Mouse (Mus musculus): ENCODE measurements at regions not wholly inside any gene's neighbourhood (a gene's known extent, or its start where the extent isn't known, plus 50 kb on each side); places are given as distances from the start of the nearest gene placed in this dataset.

DNA sequence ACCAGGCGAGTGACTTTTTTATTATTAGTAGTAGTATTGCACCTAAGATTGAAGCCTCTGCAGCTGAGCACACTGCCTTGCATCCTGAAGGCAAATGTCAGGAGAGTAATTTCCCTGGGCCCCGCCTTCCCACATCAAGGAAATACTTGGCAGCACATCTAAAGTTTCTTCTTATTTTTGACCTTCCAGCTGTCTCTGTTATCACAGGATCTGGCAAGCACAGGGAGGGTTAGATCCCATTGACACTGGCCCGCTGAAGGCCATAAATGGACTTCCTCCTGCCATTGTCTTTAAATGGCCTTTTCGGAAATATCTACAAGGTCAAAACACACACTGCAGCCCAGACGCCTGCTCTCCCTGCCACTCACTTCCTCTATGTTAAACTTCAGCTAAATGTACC, 238.6 kb upstream of the A1bg start:
- Histone ChIP-seq H3K27me3 (ENCODE audit: control insufficient read depth, insufficient read depth, insufficient read length) (no peaks in the 10 kb centered on the region), H3K4me2 (ENCODE audit: low read depth) (no peak overlapping the region), H3ac (ENCODE audit: control insufficient read depth, insufficient read length) (no peak overlapping the region), H3K36me3 (ENCODE audit: control insufficient read depth, insufficient read depth) (no peaks in the 10 kb centered on the region), H3K79me2 (ENCODE audit: control insufficient read depth, insufficient read depth) (no peaks in the 10 kb centered on the region), H3K4me3 (no peak overlapping the region)
- TF ChIP-seq SRF (IDR thresholded peaks at IDR 0.05; ENCODE audit: control insufficient read depth, insufficient read length, low read depth) (peak; percentile 88), POLR2AphosphoS2 (IDR thresholded peaks at IDR 0.05; ENCODE audit: insufficient read length, low read depth) (no peak), MAX (IDR thresholded peaks at IDR 0.05; ENCODE audit: low read depth) (no peak), CEBPB (IDR thresholded peaks at IDR 0.05; ENCODE audit: insufficient read depth, poor library complexity, severe bottlenecking) (peak; percentile 24; the same call in 1 of the 2 replicates), E2F4 (IDR thresholded peaks at IDR 0.05; ENCODE audit: insufficient read depth) (no peak), MYOG (IDR thresholded peaks at IDR 0.05; ENCODE audit: control insufficient read depth in 1 of 3, insufficient read depth in 1 of 3, insufficient read length in 2 of 3, low read depth in 2 of 3) (peak in 2 of 3 experiments; percentile 29 to 93), TCF12 (IDR thresholded peaks at IDR 0.05; ENCODE audit: insufficient read depth, poor library complexity, severe bottlenecking) (peak; percentile 54), MYOD1 (IDR thresholded peaks at IDR 0.05; ENCODE audit: control insufficient read depth in 1 of 3, insufficient read length in 2 of 3, low read depth in 2 of 3) (peak; percentile 9 to 54 (median 42)), POLR2A (IDR thresholded peaks at IDR 0.05; ENCODE audit: insufficient read length, low read depth) (no peak), TCF3 (IDR thresholded peaks at IDR 0.05; ENCODE audit: insufficient read length, low read depth) (no peak)

DNA sequence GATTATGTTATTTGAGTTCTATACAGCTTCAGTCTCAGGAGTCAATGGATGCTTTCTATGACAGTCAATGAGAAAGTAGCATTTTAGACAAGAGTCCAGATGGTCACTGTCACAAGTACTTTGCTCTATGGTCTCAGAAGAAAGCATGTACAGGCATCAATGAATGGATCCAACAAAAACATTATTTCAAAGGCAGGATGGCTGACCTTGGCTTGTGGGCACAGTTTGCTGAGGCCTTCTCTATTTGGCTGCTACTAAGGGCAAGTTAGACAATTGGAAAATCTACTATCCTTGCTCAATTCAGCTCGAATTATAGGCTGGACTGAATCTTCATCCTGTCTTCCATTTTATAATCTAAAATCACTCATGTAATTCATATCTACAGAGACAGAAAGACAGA, 237.9 kb upstream of the A1bg start:
- Histone ChIP-seq H3K36me3 (ENCODE audit: control insufficient read depth, insufficient read depth) (no peaks in the 10 kb centered on the region), H3K4me3 (no peak overlapping the region), H3ac (ENCODE audit: control insufficient read depth, insufficient read length) (no peak overlapping the region), H3K27me3 (ENCODE audit: control insufficient read depth, insufficient read depth, insufficient read length) (no peaks in the 10 kb centered on the region), H3K79me2 (ENCODE audit: control insufficient read depth, insufficient read depth) (no peaks in the 10 kb centered on the region), H3K4me2 (ENCODE audit: low read depth) (peak overlapping the region; percentile 4)
- TF ChIP-seq TCF3 (IDR thresholded peaks at IDR 0.05; ENCODE audit: insufficient read length, low read depth) (no peak), USF1 (IDR thresholded peaks at IDR 0.05; ENCODE audit: low read depth) (no peak), MYOD1 (IDR thresholded peaks at IDR 0.05; ENCODE audit: control insufficient read depth in 1 of 3, insufficient read length in 2 of 3, low read depth in 2 of 3) (no peak), TCF12 (IDR thresholded peaks at IDR 0.05; ENCODE audit: insufficient read depth, poor library complexity, severe bottlenecking) (no peak), POLR2A (IDR thresholded peaks at IDR 0.05; ENCODE audit: insufficient read length, low read depth) (no peak), POLR2AphosphoS2 (IDR thresholded peaks at IDR 0.05; ENCODE audit: insufficient read length, low read depth) (no peak), REST (IDR thresholded peaks at IDR 0.05; ENCODE audit: insufficient read depth, insufficient read length) (no peak)

DNA sequence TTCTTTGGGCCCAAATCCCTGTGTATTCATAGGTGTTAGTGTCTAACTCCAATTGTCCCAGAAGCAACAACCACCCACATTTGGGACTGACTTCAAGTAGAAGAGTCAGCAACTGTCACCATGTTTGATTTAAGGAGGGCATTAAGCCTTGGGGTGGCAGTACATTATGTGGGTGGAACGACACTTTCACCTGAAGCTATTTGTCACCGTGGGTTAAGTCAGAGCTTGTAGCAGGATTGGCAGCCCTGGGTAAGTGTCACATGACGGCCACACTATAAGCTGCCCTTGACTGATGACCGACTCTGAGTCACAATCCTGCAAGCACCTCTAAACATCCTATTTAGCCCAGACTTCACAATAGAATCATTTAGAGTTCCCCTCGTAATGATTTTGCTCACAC, 236.7 kb upstream of the A1bg start:
- Histone ChIP-seq H3K4me3 (no peak overlapping the region), H3ac (ENCODE audit: control insufficient read depth, insufficient read length) (no peak overlapping the region), H3K27me3 (ENCODE audit: control insufficient read depth, insufficient read depth, insufficient read length) (no peaks in the 10 kb centered on the region), H3K79me2 (ENCODE audit: control insufficient read depth, insufficient read depth) (no peaks in the 10 kb centered on the region), H3K36me3 (ENCODE audit: control insufficient read depth, insufficient read depth) (no peaks in the 10 kb centered on the region), H3K4me2 (ENCODE audit: low read depth) (peak overlapping the region; percentile 1)
- TF ChIP-seq USF1 (IDR thresholded peaks at IDR 0.05; ENCODE audit: low read depth) (peak; percentile 66), MYOG (IDR thresholded peaks at IDR 0.05; ENCODE audit: control insufficient read depth in 1 of 3, insufficient read depth in 1 of 3, insufficient read length in 2 of 3, low read depth in 2 of 3) (no peak)

DNA sequence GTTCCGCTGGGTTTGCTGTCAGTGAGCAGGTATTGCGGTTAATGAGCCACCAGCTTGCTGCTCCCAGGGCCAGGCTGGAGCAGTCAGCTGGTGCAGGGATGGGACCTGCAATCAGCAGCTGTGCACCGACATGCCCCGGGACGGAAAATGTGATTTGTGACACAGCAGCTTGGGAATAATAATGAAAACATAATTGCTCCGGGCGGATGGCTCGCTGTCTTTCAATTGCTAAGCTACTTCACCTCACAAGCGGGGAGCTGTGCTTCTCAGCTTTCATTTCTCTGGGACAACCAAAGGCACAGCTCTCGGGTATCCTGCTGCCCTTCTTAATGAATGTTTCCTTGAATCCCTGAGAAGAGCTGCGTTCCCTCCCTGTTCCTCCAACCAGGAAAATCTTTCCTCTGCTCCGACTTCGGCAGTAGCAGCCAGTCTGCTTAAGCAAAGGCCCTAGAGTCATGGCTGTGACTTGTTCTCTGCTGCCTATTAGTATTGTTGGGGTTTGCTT, 235.3 kb upstream of the A1bg start:
- peak overlapping the region; percentile 24 for H3K4me3 ChIP-seq
- H3ac ChIP-seq (ENCODE audit: control insufficient read depth, insufficient read length): no peak overlapping the region
- TF ChIP-seq TCF3 (IDR thresholded peaks at IDR 0.05; ENCODE audit: insufficient read length, low read depth) (peak; percentile 81), POLR2AphosphoS2 (IDR thresholded peaks at IDR 0.05; ENCODE audit: insufficient read length, low read depth) (no peak), E2F4 (IDR thresholded peaks at IDR 0.05; ENCODE audit: insufficient read depth) (no peak), SRF (IDR thresholded peaks at IDR 0.05; ENCODE audit: control insufficient read depth, insufficient read length, low read depth) (no peak), MYOD1 (IDR thresholded peaks at IDR 0.05; ENCODE audit: control insufficient read depth in 1 of 3, insufficient read length in 2 of 3, low read depth in 2 of 3) (peak; percentile 72 to 96 (median 89)), MAX (IDR thresholded peaks at IDR 0.05; ENCODE audit: low read depth) (no peak), USF1 (IDR thresholded peaks at IDR 0.05; ENCODE audit: low read depth) (no peak), POLR2A (IDR thresholded peaks at IDR 0.05; ENCODE audit: insufficient read length, low read depth) (peak; percentile 36), REST (IDR thresholded peaks at IDR 0.05; ENCODE audit: insufficient read depth, insufficient read length) (no peak), CEBPB (IDR thresholded peaks at IDR 0.05; ENCODE audit: insufficient read depth, poor library complexity, severe bottlenecking) (no peak), MYOG (IDR thresholded peaks at IDR 0.05; ENCODE audit: control insufficient read depth in 1 of 3, insufficient read depth in 1 of 3, insufficient read length in 2 of 3, low read depth in 2 of 3) (peak; percentile 92 to 97 (median 96)), TCF12 (IDR thresholded peaks at IDR 0.05; ENCODE audit: insufficient read depth, poor library complexity, severe bottlenecking) (peak; percentile 80)
- H3K79me2 ChIP-seq (ENCODE audit: control insufficient read depth, insufficient read depth): no peaks in the 10 kb centered on the region
- no peaks in the 10 kb centered on the region for H3K27me3 ChIP-seq (ENCODE audit: control insufficient read depth, insufficient read depth, insufficient read length)
- H3K36me3 ChIP-seq (ENCODE audit: control insufficient read depth, insufficient read depth): no peaks in the 10 kb centered on the region
- peak overlapping the region; percentile 89 for H3K4me2 ChIP-seq (ENCODE audit: low read depth)

DNA sequence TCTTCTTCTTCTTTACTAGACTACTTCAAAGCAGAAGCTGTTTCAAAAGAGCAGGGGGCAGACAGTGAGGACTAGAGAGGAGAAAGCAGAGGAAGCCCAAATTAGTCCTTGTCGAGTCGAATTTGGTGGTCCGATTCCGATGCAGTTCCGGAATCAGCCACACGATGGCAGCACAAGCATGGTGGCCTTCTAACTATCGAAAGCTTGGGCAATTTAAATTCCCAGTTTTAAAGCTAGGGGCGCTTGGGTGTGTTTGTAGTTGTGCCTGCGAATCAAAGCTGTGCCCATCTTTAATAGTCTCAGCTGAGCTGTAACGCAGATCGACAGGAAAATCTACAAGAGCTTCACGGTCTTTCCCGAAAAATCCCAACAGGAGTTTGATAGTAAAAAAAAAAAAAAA, 234.7 kb upstream of the A1bg start:
- H3K27me3 ChIP-seq (ENCODE audit: control insufficient read depth, insufficient read depth, insufficient read length): no peaks in the 10 kb centered on the region
- no peaks in the 10 kb centered on the region for H3K36me3 ChIP-seq (ENCODE audit: control insufficient read depth, insufficient read depth)
- no peak for TF ChIP-seq REST (IDR thresholded peaks at IDR 0.05; ENCODE audit: insufficient read depth, insufficient read length)
- no peak for TF ChIP-seq MAX (IDR thresholded peaks at IDR 0.05; ENCODE audit: low read depth)
- TF ChIP-seq SRF (IDR thresholded peaks at IDR 0.05; ENCODE audit: control insufficient read depth, insufficient read length, low read depth): peak; percentile 47
- TF ChIP-seq POLR2AphosphoS2 (IDR thresholded peaks at IDR 0.05; ENCODE audit: insufficient read length, low read depth): no peak
- 0 out of 2 replicates have a peak, but pooled peaks have one; percentile 4 for TF ChIP-seq CEBPB (IDR thresholded peaks at IDR 0.05; ENCODE audit: insufficient read depth, poor library complexity, severe bottlenecking)
- H3K4me3 ChIP-seq: peak overlapping the region; percentile 24
- no peak overlapping the region for H3ac ChIP-seq (ENCODE audit: control insufficient read depth, insufficient read length)
- peak overlapping the region; percentile 89 for H3K4me2 ChIP-seq (ENCODE audit: low read depth)
- no peaks in the 10 kb centered on the region for H3K79me2 ChIP-seq (ENCODE audit: control insufficient read depth, insufficient read depth)

Data from myocyte (in vitro differentiated cells).